8 mouse cellular contexts compared by ENCODE assay signal in the genomic region with DNA sequence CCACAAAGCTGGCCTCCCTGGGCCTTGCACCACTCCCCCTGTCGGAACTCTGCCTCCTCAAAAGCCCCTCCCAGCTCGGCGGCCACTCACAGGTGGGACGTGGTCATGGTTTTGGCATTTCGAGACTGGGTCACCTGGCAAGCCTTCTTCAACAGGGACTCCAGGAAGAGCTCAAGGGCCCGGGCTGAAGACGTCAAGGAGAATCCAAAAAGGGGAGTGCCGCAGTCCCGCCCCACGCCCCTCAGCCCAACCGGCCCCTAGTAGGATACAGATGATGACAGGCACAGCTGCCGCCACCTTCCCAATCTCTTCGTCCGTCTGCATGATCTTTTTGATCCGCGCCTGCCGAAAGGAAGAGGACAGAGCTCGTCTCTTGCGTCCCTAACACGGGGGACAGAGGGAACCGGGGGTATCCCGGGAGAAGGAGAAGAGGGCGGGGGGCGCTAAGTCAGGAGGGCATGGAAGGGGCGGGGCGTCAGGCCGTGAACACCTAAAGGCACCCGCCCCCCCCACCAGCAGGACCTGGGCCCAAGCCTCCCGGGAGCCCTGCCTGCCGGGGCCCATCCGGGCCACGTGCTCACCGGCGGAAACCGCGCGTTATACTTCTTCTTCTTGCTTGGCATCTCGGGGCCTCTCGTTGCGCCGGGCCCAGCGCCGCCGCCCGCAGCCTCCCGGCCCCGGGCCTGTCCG. TPM values are rescaled to one million over a fixed set of nuclear protein-coding genes. Genes with fewer than 3 reads are reported as not detected.
DNase-seq lines count a peak whose midpoint lies in the region; ATAC-seq and TF ChIP-seq lines count a peak whose summit lies in the region.

No protein-coding gene starts in this region.

- intact Hi-C loops in gastrocnemius, postnatal 36 days (cut with DNase I): no loop called here

- H3K4me3 ChIP-seq in intestine, postnatal 0 days (ENCODE audit: low read depth, low read length): peak overlapping the region; percentile 84
- H3K4me3 ChIP-seq in liver, embryonic 15.5 days (replicated peaks): peak overlapping the region; percentile 91
- H3K4me3 ChIP-seq in neural tube, embryonic 12.5 days: peak overlapping the region; percentile 82
- H3K4me3 ChIP-seq in testis, adult 2 months (ENCODE audit: control insufficient read depth, low read depth, low read length): peak overlapping the region; percentile 95

- H3K4me2 ChIP-seq in intestine, postnatal 0 days (replicated peaks; ENCODE audit: low read depth): peak overlapping the region; percentile 81
- peak overlapping the region; percentile 98 for H3K4me2 ChIP-seq in liver, embryonic 15.5 days
- H3K4me2 ChIP-seq in neural tube, embryonic 12.5 days (replicated peaks): peak overlapping the region; percentile 90

- H3K27ac ChIP-seq in intestine, postnatal 0 days (ENCODE audit: low read depth, low read length): peak overlapping the region; percentile 77
- peak overlapping the region; percentile 92 for H3K27ac ChIP-seq in liver, embryonic 15.5 days (replicated peaks)
- H3K27ac ChIP-seq in neural tube, embryonic 12.5 days: peak overlapping the region; percentile 81
- H3K27ac ChIP-seq in testis, adult 2 months (ENCODE audit: control insufficient read depth, insufficient read depth, low read depth, low read length): peak overlapping the region; percentile 55

- POLR2A ChIA-PET in Patski (lab: Charles Lee): interaction anchor here (0.8 to 3.5 kb wide), 6 partner anchors 12 to 58 kb away, joined by 3 to 14 read pairs (median 4); a partner anchor contains a TSS

- no peaks in the 10 kb centered on the region for H3K9me3 ChIP-seq in intestine, postnatal 0 days (ENCODE audit: control insufficient read depth)
- H3K9me3 ChIP-seq in liver, embryonic 15.5 days (replicated peaks): no peaks in the 10 kb centered on the region
- H3K9me3 ChIP-seq in neural tube, embryonic 12.5 days: no peaks in the 10 kb centered on the region

- in situ Hi-C loops in Patski (cut with MboI; ENCODE audit: low pct_unique_long_range_greater_than_20kb): no loop called here

- H3K9ac ChIP-seq in intestine, postnatal 0 days (ENCODE audit: low read depth, low read length): peak overlapping the region; percentile 91
- H3K9ac ChIP-seq in liver, embryonic 15.5 days: peak overlapping the region; percentile 85
- peak overlapping the region; percentile 87 for H3K9ac ChIP-seq in neural tube, embryonic 12.5 days

- 0% methylated on average over 21 of the region's 48 CpGs for WGBS in intestine, postnatal 0 days
- under 1% methylated on average over 37 of the region's 48 CpGs for WGBS in liver, embryonic 15.5 days (ENCODE audit: insufficient replicate concordance)
- WGBS in neural tube, embryonic 12.5 days: under 1% methylated on average over 42 of the region's 48 CpGs

- peaks cover 6% of the 10 kb centered on the region; the same call in 1 of the 2 replicates for H3K4me1 ChIP-seq in intestine, postnatal 0 days (replicated peaks; ENCODE audit: control insufficient read depth, insufficient read depth, low read length)
- H3K4me1 ChIP-seq in liver, embryonic 15.5 days (replicated peaks): peaks cover 35% of the 10 kb centered on the region
- H3K4me1 ChIP-seq in neural tube, embryonic 12.5 days: peaks cover 29% of the 10 kb centered on the region
- peaks cover 24% of the 10 kb centered on the region for H3K4me1 ChIP-seq in testis, adult 2 months (ENCODE audit: control insufficient read depth, insufficient read depth, low read length)

- no peak; the same call in 1 of the 2 replicates for TF ChIP-seq POLR2A in testis, adult 2 months (IDR thresholded peaks at IDR 0.05; ENCODE audit: control insufficient read depth, low read depth, low read length)

- CTCF ChIA-PET in Patski (lab: Charles Lee): interaction anchor here (1.0 to 2.8 kb wide), 3 partner anchors 33 to 64 kb away, joined by 3 to 10 read pairs (median 3); a partner anchor contains a TSS

- TF ChIP-seq CTCF in Patski (IDR thresholded peaks at IDR 0.05): no peak
- peak; percentile 34; the same call in 1 of the 2 replicates for TF ChIP-seq CTCF in intestine, postnatal 0 days (IDR thresholded peaks at IDR 0.05; ENCODE audit: low read depth)
- no peak for TF ChIP-seq CTCF in testis, adult 2 months (IDR thresholded peaks at IDR 0.05; ENCODE audit: control insufficient read depth, insufficient read depth, insufficient replicate concordance, low read depth, low read length)

- DNase-seq in 3134 (ENCODE audit: extremely low read depth, insufficient read length, low spot score): peak; percentile 75
- DNase-seq in Patski (ENCODE audit: low read depth, low spot score): no peak
- DNase-seq in embryo, embryonic 10.5 days (ENCODE audit: low spot score): peak; percentile 81
- DNase-seq in gastrocnemius, postnatal 36 days: peak; percentile 65 to 73

- peaks cover 43% of the 10 kb centered on the region for H3K36me3 ChIP-seq in intestine, postnatal 0 days (ENCODE audit: control insufficient read depth, insufficient read depth)
- H3K36me3 ChIP-seq in liver, embryonic 15.5 days (replicated peaks): peaks cover 41% of the 10 kb centered on the region
- peaks cover 43% of the 10 kb centered on the region for H3K36me3 ChIP-seq in neural tube, embryonic 12.5 days
- peaks cover 2% of the 10 kb centered on the region for H3K36me3 ChIP-seq in testis, adult 2 months (ENCODE audit: control insufficient read depth, insufficient read depth, low read length)

- peak; percentile 44 for ATAC-seq in Patski
- peak; percentile 55 for ATAC-seq in intestine, postnatal 0 days
- peak; percentile 46 for ATAC-seq in liver, embryonic 15.5 days (ENCODE audit: insufficient read depth)
- peak; percentile 48 for ATAC-seq in neural tube, embryonic 12.5 days (ENCODE audit: low FRiP score, low read depth)

- H3K27me3 ChIP-seq in Patski: no peaks in the 10 kb centered on the region
- no peaks in the 10 kb centered on the region for H3K27me3 ChIP-seq in intestine, postnatal 0 days (replicated peaks; ENCODE audit: control insufficient read depth, insufficient read depth, low read length)
- no peaks in the 10 kb centered on the region for H3K27me3 ChIP-seq in liver, embryonic 15.5 days
- H3K27me3 ChIP-seq in neural tube, embryonic 12.5 days (replicated peaks): no peaks in the 10 kb centered on the region
- no peaks in the 10 kb centered on the region for H3K27me3 ChIP-seq in testis, adult 2 months (ENCODE audit: control insufficient read depth, insufficient read depth, low read length)

RNA-seq across cellular contexts. Expression of a gene that starts 0.5 kb away (rescaled TPM):
- polyA plus RNA-seq in Patski (2021): 251 TPM
- total RNA-seq in gastrocnemius, postnatal 36 days (2021): 100 to 1,000 TPM; 531 to 582 TPM
- polyA plus RNA-seq in intestine, postnatal 0 days (2015; fragmentation: Nextera tagmentation; extraction: Ambion mirVana): 136 and 137 TPM in 2 replicates
- polyA plus RNA-seq in liver, embryonic 15.5 days (2015; fragmentation: Nextera tagmentation; extraction: Ambion mirVana): 61.1 and 64.6 TPM in 2 replicates
- polyA plus RNA-seq in neural tube, embryonic 12.5 days (2016; fragmentation: Nextera tagmentation; extraction: Ambion mirVana): 270 and 298 TPM in 2 replicates
- 290 and 345 TPM in 2 replicates for polyA plus RNA-seq in testis, adult 2 months (2012; rRNA removed)

RNA-seq across cellular contexts. Expression of a gene that starts 0.7 kb away (rescaled TPM):
- 58.5 TPM for polyA plus RNA-seq in Patski (2021)
- 10 to 100 TPM; 32.7 to 33.6 TPM for total RNA-seq in gastrocnemius, postnatal 36 days (2021)
- 33.0 and 34.2 TPM in 2 replicates for polyA plus RNA-seq in intestine, postnatal 0 days (2015; fragmentation: Nextera tagmentation; extraction: Ambion mirVana)
- polyA plus RNA-seq in liver, embryonic 15.5 days (2015; fragmentation: Nextera tagmentation; extraction: Ambion mirVana): 17.6 and 19.8 TPM in 2 replicates
- 61.2 and 65.4 TPM in 2 replicates for polyA plus RNA-seq in neural tube, embryonic 12.5 days (2016; fragmentation: Nextera tagmentation; extraction: Ambion mirVana)
- polyA plus RNA-seq in testis, adult 2 months (2012; rRNA removed): 82.3 and 88.1 TPM in 2 replicates

RNA-seq across cellular contexts. Expression of a gene that starts 21.9 kb away (rescaled TPM):
- polyA plus RNA-seq in Patski (2021): 0.13 TPM
- under 1 TPM; 0.52 to 0.64 TPM for total RNA-seq in gastrocnemius, postnatal 36 days (2021)
- polyA plus RNA-seq in intestine, postnatal 0 days (2015; fragmentation: Nextera tagmentation; extraction: Ambion mirVana): 0.27 and 0.59 TPM in 2 replicates
- 0.46 TPM in 1 of 2 replicates, not detected in the other for polyA plus RNA-seq in liver, embryonic 15.5 days (2015; fragmentation: Nextera tagmentation; extraction: Ambion mirVana)
- 0.24 and 0.25 TPM in 2 replicates for polyA plus RNA-seq in neural tube, embryonic 12.5 days (2016; fragmentation: Nextera tagmentation; extraction: Ambion mirVana)
- polyA plus RNA-seq in testis, adult 2 months (2012; rRNA removed): 353 and 423 TPM in 2 replicates

RNA-seq across cellular contexts. Expression of a gene that starts 23.1 kb away (rescaled TPM):
- 2.1 TPM for polyA plus RNA-seq in Patski (2021)
- not detected for total RNA-seq in gastrocnemius, postnatal 36 days (2021)
- polyA plus RNA-seq in intestine, postnatal 0 days (2015; fragmentation: Nextera tagmentation; extraction: Ambion mirVana): not detected in 2 replicates
- polyA plus RNA-seq in liver, embryonic 15.5 days (2015; fragmentation: Nextera tagmentation; extraction: Ambion mirVana): not detected in 2 replicates
- not detected in 2 replicates for polyA plus RNA-seq in neural tube, embryonic 12.5 days (2016; fragmentation: Nextera tagmentation; extraction: Ambion mirVana)
- 3.2 TPM in 2 replicates for polyA plus RNA-seq in testis, adult 2 months (2012; rRNA removed)

RNA-seq across cellular contexts. Expression of a gene that starts 33.5 kb away (rescaled TPM):
- polyA plus RNA-seq in Patski (2021): 16.8 TPM
- total RNA-seq in gastrocnemius, postnatal 36 days (2021): 1 to 10 TPM; 4.7 to 6.0 TPM
- polyA plus RNA-seq in intestine, postnatal 0 days (2015; fragmentation: Nextera tagmentation; extraction: Ambion mirVana): 7.3 and 7.5 TPM in 2 replicates
- polyA plus RNA-seq in liver, embryonic 15.5 days (2015; fragmentation: Nextera tagmentation; extraction: Ambion mirVana): 1.6 TPM in 2 replicates
- polyA plus RNA-seq in neural tube, embryonic 12.5 days (2016; fragmentation: Nextera tagmentation; extraction: Ambion mirVana): 12.9 and 13.0 TPM in 2 replicates
- polyA plus RNA-seq in testis, adult 2 months (2012; rRNA removed): 0.65 and 0.89 TPM in 2 replicates

Comparison
In these comparisons a context has a peak if more than half of its experiments do, and no peak if none do; other contexts are left out.
1. RNA of a gene that starts 21.9 kb away (polyA plus RNA-seq): 353 to 423 TPM in testis, adult 2 months; 0.27 to 0.59 TPM in intestine, postnatal 0 days, 0.24 to 0.25 TPM in neural tube, embryonic 12.5 days, 0.13 TPM in Patski (single experiment) and 0.46 TPM in liver, embryonic 15.5 days; every median in the first group is over 100 times any median in the second.
2. Peak in every context shown above with its lines, with median percentiles within 50 percentile points of each other: ATAC-seq, H3K27ac ChIP-seq, H3K4me2 ChIP-seq, H3K4me3 ChIP-seq and H3K9ac ChIP-seq.